Mouse (Mus musculus) stomach, postnatal 0 days (tissue): Measurements from ENCODE around the gene Ttl.

ENCODE experiments used
- CTCF ChIP-seq: IDR thresholded peaks from 2 replicates; pipeline ENCODE4 v1.5.1; 2016; ENCODE audit warnings: antibody characterized with exemption, low read depth, mild to moderate bottlenecking, moderate library complexity
- EP300 ChIP-seq: optimal IDR thresholded peaks from 2 replicates; pipeline ENCODE3; 2016; ENCODE audit warnings: antibody characterized with exemption

GRCm38 (mm10) chr2:129116368-129116739, 50.6 kb downstream of the Ttl start:
- TF ChIP-seq CTCF: no peak
- TF ChIP-seq EP300: no peak
